Mouse (Mus musculus): ENCODE measurements around the gene Zfp62.

GRCm38 (mm10) chr11:49259296-49259695 lies 56.2 kb downstream of the Zfp62 start:
- TF ChIP-seq CTCF (IDR thresholded peaks at IDR 0.05; ENCODE audit: low read depth) (no peak), EP300 (IDR thresholded peaks at IDR 0.05; ENCODE audit: low read depth) (no peak)
